Mouse (Mus musculus) neural tube, embryonic 11.5 days (tissue): ENCODE results near the gene L1cam. TPM values are rescaled to one million over a fixed set of nuclear protein-coding genes. Genes with fewer than 3 reads are reported as not detected.
A peak's percentile ranks its signal among the peaks of the same experiment; 100 is the strongest.

Experiments
- ATAC-seq: fragments of 200-750 bp; cut with Nextera tagmentation; 2 replicates; pipeline ENCODE4 v1.8.0; 2017; ENCODE audit warnings: moderate number of reproducible peaks, mild to moderate bottlenecking, moderate TSS enrichment, moderate library complexity; ENCODE audit not compliant: insufficient read depth, low FRiP score, low TSS enrichment
- DNase-seq: peaks from one replicate; pipeline ENCODE4 v3.0.0-alpha.2; 2015; ENCODE audit warnings: low spot score
- H3K27ac ChIP-seq: fragments of 300-500 bp; sonication (generic); 2 replicates; pipeline ENCODE4 v1.5.1; 2014; ENCODE audit warnings: low read depth, mild to moderate bottlenecking, low read length
- H3K27me3 ChIP-seq: fragments of 300-500 bp; sonication (generic); 2 replicates; pipeline ENCODE4 v1.6.1; 2014; ENCODE audit warnings: mild to moderate bottlenecking, low read length, mixed read lengths; ENCODE audit not compliant: control insufficient read depth, insufficient read depth
- H3K36me3 ChIP-seq: fragments of 300-500 bp; sonication (generic); 2 replicates; pipeline ENCODE4 v1.6.1; 2014; ENCODE audit warnings: mild to moderate bottlenecking, low read length, moderate library complexity, mixed read lengths; ENCODE audit not compliant: control insufficient read depth, insufficient read depth
- H3K4me1 ChIP-seq: fragments of 300-500 bp; sonication (generic); 2 replicates; pipeline ENCODE4 v1.6.1; 2014; ENCODE audit warnings: low read length, mixed read lengths; ENCODE audit not compliant: control insufficient read depth, insufficient read depth
- H3K4me2 ChIP-seq: fragments of 300-500 bp; sonication (generic); 2 replicates; pipeline ENCODE4 v1.6.1; 2014; ENCODE audit warnings: low read depth, mild to moderate bottlenecking, moderate library complexity
- H3K4me3 ChIP-seq: fragments of 300-500 bp; sonication (generic); 2 replicates; pipeline ENCODE4 v1.5.1; 2014; ENCODE audit warnings: low read depth, low read length
- H3K9ac ChIP-seq: fragments of 300-500 bp; sonication (generic); 2 replicates; pipeline ENCODE4 v1.6.1; 2014; ENCODE audit warnings: mild to moderate bottlenecking, low read length
- H3K9me3 ChIP-seq: fragments of 300-500 bp; sonication (generic); 2 replicates; pipeline ENCODE4 v1.6.1; 2016; ENCODE audit warnings: low read length; ENCODE audit not compliant: control insufficient read depth
- WGBS: fragments of 180-500 bp; shearing (Covaris S2); extraction: QIAGEN DNeasy Blood & Tissue Kit; methylation state at CpG from one replicate; pipeline ENCODE4 v1.1.7; 2014; 5-methylcytosine and 5-hydroxymethylcytosine counted together
- polyA plus RNA-seq: library from polyadenylated mRNA; unstranded; fragments of >200 nt; fragmentation: Nextera tagmentation; extraction: Ambion mirVana; gene quantifications from 2 replicates; pipeline ENCODE4 v1.2.1, GENCODE M21; 2014

The L1cam gene
- polyA plus RNA-seq, 1 experiment from 2014 or later = 55.1 TPM

DNA sequence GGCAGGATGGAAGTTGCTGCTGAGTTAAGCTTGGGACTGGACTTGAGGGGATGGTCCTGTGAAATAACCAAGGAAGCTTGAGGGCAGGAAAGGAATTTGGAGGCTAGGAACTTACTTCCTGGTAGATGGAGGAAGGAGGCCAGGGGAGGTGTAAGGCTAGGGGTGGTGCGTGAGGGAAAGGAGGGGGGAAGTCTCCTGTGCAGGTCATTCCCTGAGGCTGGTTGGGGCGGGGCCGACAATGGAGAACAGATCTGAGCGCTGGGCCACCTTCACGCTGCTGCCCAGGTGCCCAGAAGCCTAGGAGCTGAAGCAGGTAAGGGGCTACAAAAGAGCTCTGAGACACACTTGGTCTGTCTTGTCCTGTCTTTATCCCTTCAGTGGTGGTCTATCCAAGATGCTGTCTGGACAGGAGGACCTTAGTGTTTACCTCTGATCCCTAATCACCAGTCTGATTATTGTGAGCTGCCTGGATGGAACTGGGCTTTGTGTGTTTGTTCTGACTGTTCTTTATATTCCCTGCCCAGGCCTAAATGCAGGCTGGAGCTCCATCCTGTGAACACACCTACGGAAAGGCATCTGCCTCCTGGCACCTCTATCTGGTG is 4.3 kb downstream of the L1cam start, which contains the start of gene Avpr2:
Gene Avpr2 (plus strand): TSS at position 552 of the 602 bp plus-strand sequence.
- ATAC-seq (no peak), DNase-seq (no peak)
- H3K27me3 ChIP-seq = no peaks in the 10 kb centered on the region
- no peak within 1 kb of the TSS for H3K9ac ChIP-seq
- H3K4me1 ChIP-seq = no peaks in the 10 kb centered on the region
- H3K36me3 ChIP-seq = no peaks in the 10 kb centered on the region
- WGBS = 82% methylated on average over 6 of the region's 6 CpGs
- H3K4me3 ChIP-seq = no peak within 1 kb of the TSS
- no peak within 1 kb of the TSS for H3K4me2 ChIP-seq
- H3K9me3 ChIP-seq = no peaks in the 10 kb centered on the region
- H3K27ac ChIP-seq = no peak within 1 kb of the TSS

DNA sequence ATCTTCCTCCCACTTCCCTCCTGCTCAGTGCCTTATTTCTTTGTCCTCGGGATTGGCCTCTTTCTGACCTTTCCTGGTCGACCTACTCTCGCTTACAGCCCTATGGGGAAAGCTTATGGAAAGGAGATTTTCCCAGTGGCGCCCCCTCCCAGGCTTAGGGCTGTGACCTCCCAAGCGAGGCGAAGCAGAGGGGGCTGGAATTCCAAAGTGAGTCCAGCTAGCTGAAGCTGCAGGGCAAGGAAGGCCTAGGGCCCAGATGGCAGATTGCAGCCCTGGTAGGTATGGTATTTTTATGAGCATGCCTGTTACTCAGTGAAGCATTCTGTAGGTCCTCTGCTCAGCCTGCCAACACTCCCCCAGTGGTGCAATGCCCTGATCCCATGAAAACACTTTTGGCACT is 14.4 kb downstream of the L1cam start:
- no peaks in the 10 kb centered on the region for H3K4me1 ChIP-seq
- H3K4me2 ChIP-seq = peak overlapping the region; percentile 53; the same call in 1 of the 2 replicates
- DNase-seq (peak; percentile 36), ATAC-seq (peak; percentile 50; the same call in 1 of the 2 replicates)
- H3K36me3 ChIP-seq = no peaks in the 10 kb centered on the region
- H3K4me3 ChIP-seq = no peak overlapping the region
- H3K9me3 ChIP-seq = no peaks in the 10 kb centered on the region
- H3K9ac ChIP-seq = peak overlapping the region; percentile 55; the same call in 1 of the 2 replicates
- 15% methylated on average over 6 of the region's 6 CpGs for WGBS
- no peak overlapping the region for H3K27ac ChIP-seq
- H3K27me3 ChIP-seq = no peaks in the 10 kb centered on the region

GRCm38 (mm10) chrX:73881036-73881427 is 14.9 kb downstream of the L1cam start:
- no peaks in the 10 kb centered on the region for H3K4me1 ChIP-seq
- no peaks in the 10 kb centered on the region for H3K36me3 ChIP-seq
- no peaks in the 10 kb centered on the region for H3K9me3 ChIP-seq
- H3K4me2 ChIP-seq = peak overlapping the region; percentile 53
- 30% methylated on average over 16 of the region's 16 CpGs for WGBS
- 0 out of 2 replicates have a peak overlapping the region, but pooled peaks have one; percentile 27 for H3K27ac ChIP-seq
- no peak for DNase-seq
- H3K27me3 ChIP-seq = no peaks in the 10 kb centered on the region
- H3K4me3 ChIP-seq = peak overlapping the region; percentile 45
- ATAC-seq = peak; percentile 68
- H3K9ac ChIP-seq = peak overlapping the region; percentile 55

GRCm38 (mm10) chrX:73880194-73881035 is 15.5 kb downstream of the L1cam start:
- DNase-seq (peak; percentile 58), ATAC-seq (peak; percentile 27)
- Histone ChIP-seq H3K9ac (peak overlapping the region; percentile 55), H3K27me3 (no peaks in the 10 kb centered on the region), H3K36me3 (no peaks in the 10 kb centered on the region), H3K4me3 (peak overlapping the region; percentile 45), H3K4me1 (no peaks in the 10 kb centered on the region), H3K9me3 (no peaks in the 10 kb centered on the region), H3K4me2 (peak overlapping the region; percentile 53), H3K27ac (0 out of 2 replicates have a peak overlapping the region, but pooled peaks have one; percentile 27)
- 15% methylated on average over 31 of the region's 48 CpGs for WGBS

- DNase-seq (no peak), ATAC-seq (no peak)
- H3K4me2 ChIP-seq = no peak overlapping the region
- H3K4me3 ChIP-seq = no peak overlapping the region
- H3K27ac ChIP-seq = no peak overlapping the region
- H3K9ac ChIP-seq = no peak overlapping the region
- H3K36me3 ChIP-seq = no peaks in the 10 kb centered on the region
- no peaks in the 10 kb centered on the region for H3K4me1 ChIP-seq
- no peaks in the 10 kb centered on the region for H3K9me3 ChIP-seq
- 58% methylated on average over 1 of the region's 1 CpGs for WGBS
- H3K27me3 ChIP-seq = no peaks in the 10 kb centered on the region
These were observed 18.9 kb downstream of the L1cam start for GRCm38 (mm10) chrX:73877014-73877413.

GRCm38 (mm10) chrX:73875881-73876280 is 20.0 kb downstream of the L1cam start:
- Histone ChIP-seq H3K27ac (no peak overlapping the region), H3K27me3 (no peaks in the 10 kb centered on the region), H3K9ac (no peak overlapping the region), H3K4me1 (no peaks in the 10 kb centered on the region), H3K4me2 (no peak overlapping the region), H3K4me3 (no peak overlapping the region), H3K9me3 (no peaks in the 10 kb centered on the region), H3K36me3 (no peaks in the 10 kb centered on the region)
- WGBS = 72% methylated on average over 2 of the region's 2 CpGs
- ATAC-seq (no peak), DNase-seq (no peak)

- H3K4me1 ChIP-seq = no peaks in the 10 kb centered on the region
- H3K9ac ChIP-seq = no peak overlapping the region
- ATAC-seq = no peak
- H3K27ac ChIP-seq = no peak overlapping the region
- H3K36me3 ChIP-seq = no peaks in the 10 kb centered on the region
- H3K9me3 ChIP-seq = no peaks in the 10 kb centered on the region
- no peak for DNase-seq
- no peak overlapping the region for H3K4me2 ChIP-seq
- H3K4me3 ChIP-seq = no peak overlapping the region
- no peaks in the 10 kb centered on the region for H3K27me3 ChIP-seq
- WGBS = 58% methylated on average over 1 of the region's 1 CpGs
These were observed 23.9 kb downstream of the L1cam start for GRCm38 (mm10) chrX:73871956-73872355.

DNA sequence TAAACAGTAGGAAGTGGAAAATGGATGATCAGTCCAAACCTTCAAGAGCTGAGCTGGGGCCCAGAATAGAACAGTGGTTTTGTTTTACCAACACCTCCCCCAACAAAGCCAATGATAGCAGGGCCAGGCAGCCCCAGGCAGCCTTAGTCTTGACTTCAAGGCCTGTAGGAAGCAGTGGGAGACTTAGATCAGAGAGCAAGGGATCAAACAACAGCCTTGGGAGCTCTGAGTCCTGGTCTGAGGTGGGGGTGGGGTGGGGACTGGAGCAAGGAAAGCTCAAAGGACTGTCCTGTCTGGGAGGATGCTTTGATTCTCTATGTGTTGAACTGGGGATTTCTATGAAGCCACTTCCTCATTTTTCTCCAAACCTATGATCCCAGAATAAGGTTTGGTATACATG is 24.4 kb downstream of the L1cam start:
- Histone ChIP-seq H3K4me1 (no peaks in the 10 kb centered on the region), H3K9me3 (no peaks in the 10 kb centered on the region), H3K36me3 (no peaks in the 10 kb centered on the region), H3K27me3 (no peaks in the 10 kb centered on the region), H3K4me3 (no peak overlapping the region), H3K4me2 (no peak overlapping the region), H3K27ac (no peak overlapping the region), H3K9ac (no peak overlapping the region)
- ATAC-seq = no peak
- no peak for DNase-seq
